Mouse (Mus musculus) left cerebral cortex, adult 9 months (tissue): ENCODE results near the gene Gsg1.
A peak's percentile ranks its signal among the peaks of the same experiment; 100 is the strongest.

Source experiments
- DNase-seq, 2 experiments: peaks; one replicate each; pipeline ENCODE4 v3.0.0; 2022; ENCODE audit warnings: low spot score in 2 of 2

Gene Gsg1

GRCm38 (mm10) chr6:135254153-135254552 lies at the start of gene Gsg1:
Gene Gsg1 (minus strand): TSS chr6:135254351.
- no peak for DNase-seq

GRCm38 (mm10) chr6:135302421-135303125 lies 48.4 kb upstream of the Gsg1 start:
- no peak for DNase-seq

- DNase-seq = no peak
These were observed 46.3 kb upstream of the Gsg1 start for GRCm38 (mm10) chr6:135300469-135300868.

- DNase-seq = no peak
These were observed 44.9 kb upstream of the Gsg1 start for GRCm38 (mm10) chr6:135299024-135299550.

- no peak for DNase-seq
These were observed 43.4 kb upstream of the Gsg1 start for GRCm38 (mm10) chr6:135297570-135297969.

- peak in 1 of 2 experiments; percentile 26 for DNase-seq
These were observed 42.1 kb upstream of the Gsg1 start for GRCm38 (mm10) chr6:135296267-135296666.

- DNase-seq = peak in 1 of 2 experiments; percentile 15
These were observed 41.1 kb upstream of the Gsg1 start for GRCm38 (mm10) chr6:135295082-135295861.

- no peak for DNase-seq
These were observed 40.0 kb upstream of the Gsg1 start for GRCm38 (mm10) chr6:135294150-135294549.

- DNase-seq = no peak
These were observed 38.2 kb upstream of the Gsg1 start for GRCm38 (mm10) chr6:135292391-135292790.

- DNase-seq = no peak
These were observed 25.7 kb upstream of the Gsg1 start for GRCm38 (mm10) chr6:135279856-135280255.

- DNase-seq = no peak
These were observed 25.1 kb upstream of the Gsg1 start for GRCm38 (mm10) chr6:135279286-135279685.

- no peak for DNase-seq
These were observed 24.2 kb upstream of the Gsg1 start for GRCm38 (mm10) chr6:135278302-135278701.

- no peak for DNase-seq
These were observed 22.5 kb upstream of the Gsg1 start for GRCm38 (mm10) chr6:135276474-135277295.

GRCm38 (mm10) chr6:135275231-135275630 lies 21.1 kb upstream of the Gsg1 start:
- no peak for DNase-seq

- DNase-seq = no peak
These were observed 18.9 kb upstream of the Gsg1 start for GRCm38 (mm10) chr6:135273066-135273465.

- no peak for DNase-seq
These were observed 17.6 kb upstream of the Gsg1 start for GRCm38 (mm10) chr6:135271761-135272160.

- DNase-seq = no peak
These were observed 15.5 kb upstream of the Gsg1 start for GRCm38 (mm10) chr6:135269626-135270025.

- DNase-seq = no peak
These were observed 14.2 kb upstream of the Gsg1 start for GRCm38 (mm10) chr6:135268392-135268791.

- DNase-seq = no peak
These were observed 13.1 kb upstream of the Gsg1 start for GRCm38 (mm10) chr6:135267221-135267620.

- DNase-seq = no peak
These were observed 11.9 kb upstream of the Gsg1 start for GRCm38 (mm10) chr6:135266056-135266455.

GRCm38 (mm10) chr6:135264136-135264535 lies 10.0 kb upstream of the Gsg1 start:
- no peak for DNase-seq

GRCm38 (mm10) chr6:135262565-135262964 lies 8.4 kb upstream of the Gsg1 start:
- no peak for DNase-seq
